Mouse (Mus musculus) kidney, adult 2 months (tissue): ENCODE data around the gene Tbc1d19. TPM values are rescaled to one million over a fixed set of nuclear protein-coding genes. Genes with fewer than 3 reads are reported as not detected.

Experiments
- DNase-seq: peaks from one replicate; pipeline ENCODE4 v3.0.0; 2021
- H3K27ac ChIP-seq: fragments of 200-500 bp; 2 replicates; pipeline ENCODE4 v1.5.1; 2012; ENCODE audit warnings: low read depth, low read length, control low read depth, inconsistent platforms; ENCODE audit not compliant: insufficient read depth
- H3K27me3 ChIP-seq: fragments of 200-500 bp; replicated peaks from 2 replicates; pipeline ENCODE4 v1.6.1; 2012; ENCODE audit warnings: mild to moderate bottlenecking, moderate library complexity, low read length, inconsistent platforms; ENCODE audit not compliant: control insufficient read depth, insufficient read depth
- H3K36me3 ChIP-seq: fragments of 200-500 bp; 2 replicates; pipeline ENCODE4 v1.6.1; 2012; ENCODE audit warnings: mild to moderate bottlenecking, moderate library complexity, low read length, inconsistent platforms; ENCODE audit not compliant: control insufficient read depth, insufficient read depth
- H3K4me1 ChIP-seq: fragments of 200-500 bp; 2 replicates; pipeline ENCODE4 v1.6.1; 2011; ENCODE audit warnings: low read length; ENCODE audit not compliant: control insufficient read depth, insufficient read depth
- H3K4me3 ChIP-seq: fragments of 200-500 bp; 2 replicates; pipeline ENCODE4 v1.5.1; 2011; ENCODE audit warnings: mild to moderate bottlenecking, low read depth, low read length, control low read depth; ENCODE audit not compliant: insufficient read depth
- CTCF ChIP-seq: fragments of 200-500 bp; conservative IDR thresholded peaks from 2 replicates; pipeline ENCODE4 v1.5.1; 2011; ENCODE audit warnings: low read depth, mild to moderate bottlenecking, control low read depth, low read length, moderate library complexity, mixed read lengths; ENCODE audit not compliant: insufficient read depth, insufficient read length
- POLR2A ChIP-seq: fragments of 200-500 bp; IDR thresholded peaks from one replicate; pipeline ENCODE4 v1.6.1; 2011; ENCODE audit warnings: low read depth, low read length, control low read depth
- WGBS: fragments of 180-500 bp; shearing (Covaris S2); methylation state at CpG from one replicate; pipeline ENCODE4 v1.1.7; 2018; 5-methylcytosine and 5-hydroxymethylcytosine counted together
- polyA plus RNA-seq: library from polyadenylated mRNA; depleted of rRNA; stranded (reverse); fragments of >200 nt; gene quantifications from 2 replicates; pipeline ENCODE4 v1.2.3, GENCODE M21; 2012; rRNA removed

Gene Tbc1d19
- polyA plus RNA-seq, 1 experiment = 18.5 TPM

GRCm38 (mm10) chr5:53950189-53950588 is 140.8 kb downstream of the Tbc1d19 start:
- H3K27ac ChIP-seq = 0 out of 2 replicates have a peak overlapping the region, but pooled peaks have one; percentile 2
- H3K4me1 ChIP-seq = peaks cover 5% of the 10 kb centered on the region; the same call in 1 of the 2 replicates
- H3K27me3 ChIP-seq = no peaks in the 10 kb centered on the region
- DNase-seq = no peak
- WGBS = 52% methylated on average over 7 of the region's 7 CpGs
- no peak for TF ChIP-seq POLR2A
- no peak for TF ChIP-seq CTCF
- no peak overlapping the region for H3K4me3 ChIP-seq
- no peaks in the 10 kb centered on the region for H3K36me3 ChIP-seq

- no peak overlapping the region for H3K4me3 ChIP-seq
- no peak for TF ChIP-seq CTCF
- TF ChIP-seq POLR2A = no peak
- no peaks in the 10 kb centered on the region for H3K36me3 ChIP-seq
- no peak overlapping the region for H3K27ac ChIP-seq
- H3K4me1 ChIP-seq = no peaks in the 10 kb centered on the region
- H3K27me3 ChIP-seq = no peaks in the 10 kb centered on the region
- no peak for DNase-seq
Measured at GRCm38 (mm10) chr5:53953216-53953615, 143.8 kb downstream of the Tbc1d19 start.

Other genes with a start within 250 kb of the Tbc1d19 start
- 46.0 and 56.7 TPM in 2 replicates for gene Cckar, start 101.9 kb upstream of the Tbc1d19 start, polyA plus RNA-seq
- gene Stim2, start 188.9 kb downstream of the Tbc1d19 start, polyA plus RNA-seq = 10.3 and 14.7 TPM in 2 replicates